Mouse (Mus musculus) heart, embryonic 11.5 days (tissue): ENCODE data around the gene Ikzf5. TPM values are rescaled to one million over a fixed set of nuclear protein-coding genes. Genes with fewer than 3 reads are reported as not detected.
A peak's percentile ranks its signal among the peaks of the same experiment; 100 is the strongest.

Experiments
- ATAC-seq: fragments of 200-750 bp; cut with Nextera tagmentation; replicated peaks from 2 replicates; pipeline ENCODE4 v1.8.0; 2017; ENCODE audit warnings: moderate library complexity; ENCODE audit not compliant: insufficient number of reproducible peaks, low FRiP score, low TSS enrichment
- H3K27ac ChIP-seq: fragments of 300-500 bp; sonication (generic); 2 replicates; pipeline ENCODE4 v1.5.1; 2014; ENCODE audit warnings: mild to moderate bottlenecking, low read depth, low read length
- H3K27me3 ChIP-seq: fragments of 300-500 bp; sonication (generic); 2 replicates; pipeline ENCODE4 v1.6.1; 2014; ENCODE audit warnings: mild to moderate bottlenecking, low read length, mixed read lengths; ENCODE audit not compliant: control insufficient read depth, insufficient read depth
- H3K36me3 ChIP-seq: fragments of 300-500 bp; sonication (generic); 2 replicates; pipeline ENCODE4 v1.6.1; 2014; ENCODE audit warnings: mild to moderate bottlenecking, low read length, moderate library complexity, mixed read lengths; ENCODE audit not compliant: control insufficient read depth, insufficient read depth
- H3K4me1 ChIP-seq: fragments of 300-500 bp; sonication (generic); 2 replicates; pipeline ENCODE4 v1.6.1; 2014; ENCODE audit warnings: low read length; ENCODE audit not compliant: control insufficient read depth, insufficient read depth
- H3K4me2 ChIP-seq: fragments of 300-500 bp; sonication (generic); 2 replicates; pipeline ENCODE4 v1.6.1; 2014; ENCODE audit warnings: mild to moderate bottlenecking, moderate library complexity
- H3K4me3 ChIP-seq: fragments of 300-500 bp; sonication (generic); 2 replicates; pipeline ENCODE4 v1.5.1; 2014; ENCODE audit warnings: low read depth, low read length
- H3K9ac ChIP-seq: fragments of 300-500 bp; sonication (generic); 2 replicates; pipeline ENCODE4 v1.6.1; 2014; ENCODE audit warnings: mild to moderate bottlenecking, low read depth, low read length, moderate library complexity
- H3K9me3 ChIP-seq: fragments of 300-500 bp; sonication (generic); replicated peaks from 2 replicates; pipeline ENCODE4 v1.6.1; 2016; ENCODE audit warnings: low read length; ENCODE audit not compliant: control insufficient read depth
- WGBS: fragments of 180-500 bp; shearing (Covaris S2); extraction: QIAGEN DNeasy Blood & Tissue Kit; methylation state at CpG from one replicate; pipeline ENCODE4 v1.1.7; 2014; ENCODE audit not compliant: insufficient replicate concordance; 5-methylcytosine and 5-hydroxymethylcytosine counted together
- polyA plus RNA-seq: library from polyadenylated mRNA; unstranded; fragments of >200 nt; fragmentation: Nextera tagmentation; extraction: Ambion mirVana; gene quantifications from 2 replicates; pipeline ENCODE4 v1.2.1, GENCODE M21; 2014

Gene Ikzf5
- polyA plus RNA-seq, 1 experiment from 2014 or later: 15.1 TPM

GRCm38 (mm10) chr7:131364131-131364530, 46.2 kb downstream of the Ikzf5 start:
- H3K36me3 ChIP-seq: no peaks in the 10 kb centered on the region
- H3K27ac ChIP-seq: no peak overlapping the region
- H3K9ac ChIP-seq: no peak overlapping the region
- 81% methylated on average over 8 of the region's 8 CpGs for WGBS
- no peak overlapping the region for H3K4me3 ChIP-seq
- ATAC-seq: no peak
- H3K4me2 ChIP-seq: no peak overlapping the region
- no peaks in the 10 kb centered on the region for H3K9me3 ChIP-seq
- H3K4me1 ChIP-seq: peaks cover 5% of the 10 kb centered on the region
- no peaks in the 10 kb centered on the region for H3K27me3 ChIP-seq

- H3K36me3 ChIP-seq: peaks cover 4% of the 10 kb centered on the region; the same call in 1 of the 2 replicates
- peaks cover 5% of the 10 kb centered on the region for H3K4me1 ChIP-seq
- under 1% methylated on average over 55 of the region's 55 CpGs for WGBS
- H3K9ac ChIP-seq: peak within 1 kb of the TSS; percentile 98
- ATAC-seq: peak; percentile 93
- peak within 1 kb of the TSS; percentile 96 for H3K27ac ChIP-seq
- no peaks in the 10 kb centered on the region for H3K9me3 ChIP-seq
- peak within 1 kb of the TSS; percentile 67 for H3K4me2 ChIP-seq
- peak within 1 kb of the TSS; percentile 73 for H3K4me3 ChIP-seq
- no peaks in the 10 kb centered on the region for H3K27me3 ChIP-seq
Measured at GRCm38 (mm10) chr7:131362615-131363300, 47.6 kb downstream of the Ikzf5 start, which contains the start of gene 2310057M21Rik. Gene 2310057M21Rik, minus strand, starts transcription at chr7:131362759.

GRCm38 (mm10) chr7:131362269-131362614, 48.1 kb downstream of the Ikzf5 start:
- peaks cover 5% of the 10 kb centered on the region; the same call in 1 of the 2 replicates for H3K36me3 ChIP-seq
- H3K4me3 ChIP-seq: peak overlapping the region; percentile 73
- peak overlapping the region; percentile 67 for H3K4me2 ChIP-seq
- under 1% methylated on average over 35 of the region's 35 CpGs for WGBS
- H3K9ac ChIP-seq: peak overlapping the region; percentile 98
- no peaks in the 10 kb centered on the region for H3K9me3 ChIP-seq
- ATAC-seq: peak; percentile 73
- H3K27ac ChIP-seq: peak overlapping the region; percentile 96
- H3K27me3 ChIP-seq: no peaks in the 10 kb centered on the region
- peaks cover 5% of the 10 kb centered on the region for H3K4me1 ChIP-seq

GRCm38 (mm10) chr7:131356105-131356504, 54.2 kb downstream of the Ikzf5 start:
- Histone ChIP-seq H3K27me3 (no peaks in the 10 kb centered on the region), H3K27ac (no peak overlapping the region), H3K4me2 (no peak overlapping the region), H3K4me1 (no peaks in the 10 kb centered on the region), H3K4me3 (no peak overlapping the region), H3K9ac (no peak overlapping the region), H3K9me3 (no peaks in the 10 kb centered on the region), H3K36me3 (peaks cover 17% of the 10 kb centered on the region)
- WGBS: 95% methylated on average over 13 of the region's 13 CpGs
- ATAC-seq: no peak

- peaks cover 24% of the 10 kb centered on the region; the same call in 1 of the 2 replicates for H3K36me3 ChIP-seq
Measured at GRCm38 (mm10) chr7:131345856-131346541, 64.3 kb downstream of the Ikzf5 start.

More at GRCm38 (mm10) chr7:131345856-131346541, 64.3 kb downstream of the Ikzf5 start:
- H3K27ac ChIP-seq: no peak overlapping the region
- WGBS: 90% methylated on average over 7 of the region's 7 CpGs
- H3K9me3 ChIP-seq: no peaks in the 10 kb centered on the region
- H3K9ac ChIP-seq: no peak overlapping the region
- no peak overlapping the region for H3K4me2 ChIP-seq
- no peaks in the 10 kb centered on the region for H3K4me1 ChIP-seq
- ATAC-seq: no peak
- no peak overlapping the region for H3K4me3 ChIP-seq
- H3K27me3 ChIP-seq: no peaks in the 10 kb centered on the region

Other genes starting within 250 kb of the Ikzf5 start
- gene 5430419D17Rik, start 236.1 kb downstream of the Ikzf5 start, polyA plus RNA-seq: 0.10 and 0.44 TPM in 2 replicates
- gene Cuzd1, start 88.2 kb downstream of the Ikzf5 start, polyA plus RNA-seq: 0.64 and 1.1 TPM in 2 replicates
- not detected in 2 replicates for gene Fam24b, start 81.0 kb downstream of the Ikzf5 start, polyA plus RNA-seq
- not detected in 2 replicates for gene Fam24a, start 76.7 kb downstream of the Ikzf5 start, polyA plus RNA-seq
- gene 2310057M21Rik, start 47.8 kb downstream of the Ikzf5 start, polyA plus RNA-seq: 18.5 and 25.9 TPM in 2 replicates
- 74.5 and 94.3 TPM in 2 replicates for gene Pstk, start 39.4 kb downstream of the Ikzf5 start, polyA plus RNA-seq
- 76.5 and 87.5 TPM in 2 replicates for gene Acadsb, start 80 bp upstream of the Ikzf5 start, polyA plus RNA-seq
- not detected in 2 replicates for gene Hmx3, start 132.3 kb upstream of the Ikzf5 start, polyA plus RNA-seq
- gene Hmx2, start 138.3 kb upstream of the Ikzf5 start, polyA plus RNA-seq: not detected in 2 replicates
- gene Bub3, start 149.7 kb upstream of the Ikzf5 start, polyA plus RNA-seq: 147 and 148 TPM in 2 replicates